Mouse (Mus musculus): Measurements from ENCODE around the gene Cdc123. TPM values are rescaled to one million over a fixed set of nuclear protein-coding genes. Genes with fewer than 3 reads are reported as not detected.

Cdc123 gene
- polyA plus RNA-seq, 1 experiment from 2014 or later = 278 TPM

- Histone ChIP-seq H3K4me2 (no peak overlapping the region), H3K4me3 (ENCODE audit: low read depth, low read length) (no peak overlapping the region), H3K36me3 (ENCODE audit: control insufficient read depth, insufficient read depth, low read length) (peaks cover 39% of the 10 kb centered on the region), H3K9me3 (ENCODE audit: control insufficient read depth, low read length) (no peaks in the 10 kb centered on the region; the same call in 1 of the 2 replicates), H3K27ac (ENCODE audit: low read depth, low read length) (no peak overlapping the region), H3K4me1 (replicated peaks; ENCODE audit: control insufficient read depth, insufficient read depth, low read length) (no peaks in the 10 kb centered on the region), H3K27me3 (replicated peaks; ENCODE audit: control insufficient read depth, insufficient read depth, low read length) (no peaks in the 10 kb centered on the region), H3K9ac (ENCODE audit: low read depth, low read length) (no peak overlapping the region)
- WGBS = 87% methylated on average over 10 of the region's 10 CpGs
- ATAC-seq (replicated peaks; ENCODE audit: low FRiP score) (no peak), DNase-seq (ENCODE audit: low spot score) (no peak)
Observed at GRCm38 (mm10) chr2:5793771-5794170, 51.2 kb downstream of the Cdc123 start.

- Histone ChIP-seq H3K4me3 (ENCODE audit: low read depth, low read length) (no peak overlapping the region), H3K27me3 (replicated peaks; ENCODE audit: control insufficient read depth, insufficient read depth, low read length) (no peaks in the 10 kb centered on the region), H3K9ac (ENCODE audit: low read depth, low read length) (no peak overlapping the region), H3K4me1 (replicated peaks; ENCODE audit: control insufficient read depth, insufficient read depth, low read length) (no peaks in the 10 kb centered on the region), H3K36me3 (ENCODE audit: control insufficient read depth, insufficient read depth, low read length) (peaks cover 30% of the 10 kb centered on the region), H3K4me2 (no peak overlapping the region), H3K9me3 (ENCODE audit: control insufficient read depth, low read length) (no peaks in the 10 kb centered on the region; the same call in 1 of the 2 replicates), H3K27ac (ENCODE audit: low read depth, low read length) (no peak overlapping the region)
- ATAC-seq (replicated peaks; ENCODE audit: low FRiP score) = no peak
- DNase-seq (ENCODE audit: low spot score) = no peak
- 87% methylated on average over 5 of the region's 5 CpGs for whole genome bisulfite sequencing
Observed at GRCm38 (mm10) chr2:5792056-5792455, 52.9 kb downstream of the Cdc123 start.

DNA sequence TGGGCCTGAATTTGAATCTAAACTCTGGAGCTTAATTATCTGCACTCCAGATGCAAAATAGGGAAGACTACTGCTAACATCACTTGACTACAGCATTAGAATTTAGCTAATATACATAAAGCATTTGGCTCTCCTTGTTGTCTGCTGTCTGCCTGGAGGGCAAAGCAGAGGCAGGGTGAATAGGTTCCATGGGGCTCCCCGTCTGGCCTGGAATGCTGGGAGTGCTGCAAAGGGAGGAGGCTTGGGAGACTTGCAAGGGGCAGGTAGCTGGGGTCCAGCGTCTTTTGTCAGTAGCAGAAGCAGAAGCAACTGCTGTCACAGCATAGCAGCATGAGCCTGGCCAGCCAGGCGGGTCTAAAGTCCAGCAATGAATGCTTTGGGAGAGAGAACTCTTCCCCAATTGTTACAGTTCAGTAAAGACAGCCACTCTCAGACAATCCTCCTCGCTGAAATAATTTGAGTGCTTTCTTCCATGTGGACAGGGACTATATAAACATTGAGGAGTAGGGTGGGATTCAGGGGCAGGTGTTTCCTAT, 55.3 kb downstream of the Cdc123 start:
- H3K4me3 ChIP-seq (ENCODE audit: low read depth, low read length) = no peak overlapping the region
- 39% methylated on average over 4 of the region's 4 CpGs for WGBS
- ATAC-seq (replicated peaks; ENCODE audit: low FRiP score) (no peak), DNase-seq (ENCODE audit: low spot score) (no peak)
- no peak overlapping the region for H3K4me2 ChIP-seq
- peaks cover 9% of the 10 kb centered on the region for H3K36me3 ChIP-seq (ENCODE audit: control insufficient read depth, insufficient read depth, low read length)
- no peak overlapping the region for H3K9ac ChIP-seq (ENCODE audit: low read depth, low read length)
- H3K9me3 ChIP-seq (ENCODE audit: control insufficient read depth, low read length) = no peaks in the 10 kb centered on the region; the same call in 1 of the 2 replicates
- H3K27me3 ChIP-seq (replicated peaks; ENCODE audit: control insufficient read depth, insufficient read depth, low read length) = no peaks in the 10 kb centered on the region
- H3K27ac ChIP-seq (ENCODE audit: low read depth, low read length) = no peak overlapping the region
- no peaks in the 10 kb centered on the region for H3K4me1 ChIP-seq (replicated peaks; ENCODE audit: control insufficient read depth, insufficient read depth, low read length)

DNA sequence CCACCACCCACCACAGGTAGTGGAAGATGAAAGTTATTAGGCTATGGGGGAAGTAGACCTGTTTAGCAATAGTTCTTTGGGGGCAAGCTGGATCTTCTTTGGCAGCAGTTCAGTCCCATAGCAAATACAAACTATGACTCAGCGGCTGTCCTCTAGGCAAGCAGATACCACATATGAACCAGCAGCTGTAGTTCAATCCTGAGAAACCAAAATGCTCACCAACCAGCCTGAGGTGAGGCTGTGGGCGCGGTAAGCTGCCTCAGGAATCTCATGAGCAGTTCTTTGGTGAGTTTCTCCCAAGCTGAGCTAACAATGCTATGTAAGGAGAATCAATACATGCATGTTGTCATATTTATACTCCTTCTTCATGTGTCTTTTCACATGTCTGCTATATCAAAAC, 57.6 kb downstream of the Cdc123 start:
- H3K27me3 ChIP-seq (replicated peaks; ENCODE audit: control insufficient read depth, insufficient read depth, low read length) = no peaks in the 10 kb centered on the region
- no peak for ATAC-seq (replicated peaks; ENCODE audit: low FRiP score)
- H3K36me3 ChIP-seq (ENCODE audit: control insufficient read depth, insufficient read depth, low read length) = no peaks in the 10 kb centered on the region
- no peak overlapping the region for H3K4me3 ChIP-seq (ENCODE audit: low read depth, low read length)
- H3K9ac ChIP-seq (ENCODE audit: low read depth, low read length) = no peak overlapping the region
- no peak overlapping the region for H3K27ac ChIP-seq (ENCODE audit: low read depth, low read length)
- 81% methylated on average over 3 of the region's 3 CpGs for whole genome bisulfite sequencing
- H3K9me3 ChIP-seq (ENCODE audit: control insufficient read depth, low read length) = no peaks in the 10 kb centered on the region; the same call in 1 of the 2 replicates
- no peaks in the 10 kb centered on the region for H3K4me1 ChIP-seq (replicated peaks; ENCODE audit: control insufficient read depth, insufficient read depth, low read length)
- DNase-seq (ENCODE audit: low spot score) = no peak
- no peak overlapping the region for H3K4me2 ChIP-seq

DNA sequence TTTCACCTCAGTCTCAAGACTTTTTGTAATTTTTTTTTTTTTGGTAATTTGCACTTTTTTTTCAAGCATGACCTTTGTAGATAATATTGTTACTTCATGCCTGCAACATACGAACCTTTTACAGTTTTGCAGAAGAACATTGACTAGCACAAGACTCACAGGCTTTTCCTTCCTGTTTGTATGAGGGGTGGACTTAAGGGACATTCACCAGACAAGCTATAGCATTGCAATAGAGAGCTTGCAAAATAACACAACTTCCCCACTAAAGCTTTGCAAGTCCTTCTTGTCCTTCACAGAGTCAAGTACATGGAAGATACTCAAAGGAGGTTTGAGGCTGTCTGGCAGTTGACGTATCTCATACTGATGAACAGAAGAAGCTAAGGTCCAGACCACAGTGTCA, 72.5 kb downstream of the Cdc123 start:
- H3K27ac ChIP-seq (ENCODE audit: low read depth, low read length) = no peak overlapping the region

GRCm38 (mm10) chr2:5770708-5771241, 74.2 kb downstream of the Cdc123 start:
- Histone ChIP-seq H3K4me1 (replicated peaks; ENCODE audit: control insufficient read depth, insufficient read depth, low read length) (0 out of 2 replicates have a peak, but pooled peaks cover 4% of the 10 kb centered on the region), H3K27me3 (replicated peaks; ENCODE audit: control insufficient read depth, insufficient read depth, low read length) (no peaks in the 10 kb centered on the region), H3K9ac (ENCODE audit: low read depth, low read length) (no peak overlapping the region), H3K36me3 (ENCODE audit: control insufficient read depth, insufficient read depth, low read length) (no peaks in the 10 kb centered on the region), H3K9me3 (ENCODE audit: control insufficient read depth, low read length) (no peaks in the 10 kb centered on the region), H3K4me2 (no peak overlapping the region), H3K4me3 (ENCODE audit: low read depth, low read length) (no peak overlapping the region), H3K27ac (ENCODE audit: low read depth, low read length) (no peak overlapping the region)
- ATAC-seq (replicated peaks; ENCODE audit: low FRiP score) (no peak), DNase-seq (ENCODE audit: low spot score) (no peak)
- 25% methylated on average over 8 of the region's 8 CpGs for WGBS

More for the DNA sequence above, 72.5 kb downstream of the Cdc123 start:
- Histone ChIP-seq H3K4me3 (ENCODE audit: low read depth, low read length) (no peak overlapping the region), H3K9me3 (ENCODE audit: control insufficient read depth, low read length) (no peaks in the 10 kb centered on the region), H3K4me1 (replicated peaks; ENCODE audit: control insufficient read depth, insufficient read depth, low read length) (0 out of 2 replicates have a peak, but pooled peaks cover 4% of the 10 kb centered on the region), H3K9ac (ENCODE audit: low read depth, low read length) (no peak overlapping the region), H3K4me2 (no peak overlapping the region), H3K36me3 (ENCODE audit: control insufficient read depth, insufficient read depth, low read length) (no peaks in the 10 kb centered on the region), H3K27me3 (replicated peaks; ENCODE audit: control insufficient read depth, insufficient read depth, low read length) (no peaks in the 10 kb centered on the region)
- DNase-seq (ENCODE audit: low spot score) (no peak), ATAC-seq (replicated peaks; ENCODE audit: low FRiP score) (no peak)
- 71% methylated on average over 2 of the region's 2 CpGs for WGBS

DNA sequence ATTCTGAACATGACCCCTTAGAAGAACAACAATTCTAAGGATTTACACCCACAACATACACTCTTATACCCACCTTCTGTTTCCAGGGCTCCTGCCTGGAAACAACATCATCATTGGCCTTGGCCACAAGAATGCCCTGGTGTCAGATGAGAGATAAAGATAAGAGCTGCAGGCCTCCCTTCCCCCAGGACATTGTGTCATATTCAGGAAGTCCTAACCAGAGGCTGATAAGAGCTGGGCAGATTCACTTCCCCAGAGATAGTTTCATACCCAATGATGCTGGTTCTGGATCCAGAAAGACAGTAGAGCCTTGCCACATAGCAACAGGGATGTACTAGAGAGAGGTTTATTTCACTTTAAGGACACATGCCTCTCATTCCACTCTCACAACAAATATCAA, 75.3 kb downstream of the Cdc123 start:
- ATAC-seq (replicated peaks; ENCODE audit: low FRiP score) (no peak), DNase-seq (ENCODE audit: low spot score) (no peak)
- H3K9ac ChIP-seq (ENCODE audit: low read depth, low read length) = no peak overlapping the region
- H3K4me1 ChIP-seq (replicated peaks; ENCODE audit: control insufficient read depth, insufficient read depth, low read length) = 0 out of 2 replicates have a peak, but pooled peaks cover 4% of the 10 kb centered on the region
- H3K27me3 ChIP-seq (replicated peaks; ENCODE audit: control insufficient read depth, insufficient read depth, low read length) = no peaks in the 10 kb centered on the region
- H3K27ac ChIP-seq (ENCODE audit: low read depth, low read length) = no peak overlapping the region
- H3K9me3 ChIP-seq (ENCODE audit: control insufficient read depth, low read length) = no peaks in the 10 kb centered on the region
- no peaks in the 10 kb centered on the region for H3K36me3 ChIP-seq (ENCODE audit: control insufficient read depth, insufficient read depth, low read length)
- no peak overlapping the region for H3K4me3 ChIP-seq (ENCODE audit: low read depth, low read length)
- no peak overlapping the region for H3K4me2 ChIP-seq

- H3K36me3 ChIP-seq (ENCODE audit: control insufficient read depth, insufficient read depth, low read length) = no peaks in the 10 kb centered on the region
- no peak overlapping the region for H3K4me2 ChIP-seq
- WGBS = 82% methylated on average over 4 of the region's 4 CpGs
- H3K27me3 ChIP-seq (replicated peaks; ENCODE audit: control insufficient read depth, insufficient read depth, low read length) = no peaks in the 10 kb centered on the region
- no peak overlapping the region for H3K9ac ChIP-seq (ENCODE audit: low read depth, low read length)
- no peaks in the 10 kb centered on the region for H3K9me3 ChIP-seq (ENCODE audit: control insufficient read depth, low read length)
- ATAC-seq (replicated peaks; ENCODE audit: low FRiP score) (no peak), DNase-seq (ENCODE audit: low spot score) (no peak)
- no peak overlapping the region for H3K27ac ChIP-seq (ENCODE audit: low read depth, low read length)
- no peak overlapping the region for H3K4me3 ChIP-seq (ENCODE audit: low read depth, low read length)
- H3K4me1 ChIP-seq (replicated peaks; ENCODE audit: control insufficient read depth, insufficient read depth, low read length) = 0 out of 2 replicates have a peak, but pooled peaks cover 4% of the 10 kb centered on the region
Observed at GRCm38 (mm10) chr2:5768946-5769345, 76.0 kb downstream of the Cdc123 start.

GRCm38 (mm10) chr2:5762031-5762430, 82.9 kb downstream of the Cdc123 start:
- Histone ChIP-seq H3K4me1 (replicated peaks; ENCODE audit: control insufficient read depth, insufficient read depth, low read length) (no peaks in the 10 kb centered on the region), H3K27ac (ENCODE audit: low read depth, low read length) (no peak overlapping the region), H3K4me3 (ENCODE audit: low read depth, low read length) (no peak overlapping the region), H3K36me3 (ENCODE audit: control insufficient read depth, insufficient read depth, low read length) (no peaks in the 10 kb centered on the region), H3K9ac (ENCODE audit: low read depth, low read length) (no peak overlapping the region), H3K27me3 (replicated peaks; ENCODE audit: control insufficient read depth, insufficient read depth, low read length) (no peaks in the 10 kb centered on the region), H3K9me3 (ENCODE audit: control insufficient read depth, low read length) (no peaks in the 10 kb centered on the region), H3K4me2 (no peak overlapping the region)
- WGBS = 81% methylated on average over 3 of the region's 3 CpGs
- DNase-seq (ENCODE audit: low spot score) (peak; percentile 6), ATAC-seq (replicated peaks; ENCODE audit: low FRiP score) (no peak)

Measured in liver, embryonic 11.5 days (tissue).